Mouse (Mus musculus) heart, adult 2 months (tissue): ENCODE data around the gene D16Ertd472e.

ENCODE experiments used
- CTCF ChIP-seq: fragments of 200-600 bp; IDR thresholded peaks from 2 replicates; pipeline ENCODE4 v1.8.1; 2022; ENCODE audit warnings: antibody characterized with exemption, mild to moderate bottlenecking, moderate library complexity
- POLR2A ChIP-seq: fragments of 200-500 bp; IDR thresholded peaks from 2 replicates; pipeline ENCODE4 v1.6.1; 2011; ENCODE audit warnings: mild to moderate bottlenecking, low read depth, low read length, control low read depth; ENCODE audit not compliant: insufficient read depth

GRCm38 (mm10) chr16:78585163-78585562, 8.7 kb upstream of the D16Ertd472e start:
- TF ChIP-seq CTCF, result no peak
- no peak for TF ChIP-seq POLR2A
